Mouse (Mus musculus) forebrain, postnatal 0 days (tissue): Measurements from ENCODE around the gene Setd1a. TPM values are rescaled to one million over a fixed set of nuclear protein-coding genes. Genes with fewer than 3 reads are reported as not detected.

ENCODE experiments used
- ATAC-seq: fragments of 200-750 bp; cut with Nextera tagmentation; 2 replicates; pipeline ENCODE4 v1.8.0; 2017; ENCODE audit warnings: mild to moderate bottlenecking, moderate library complexity
- DNase-seq: peaks from one replicate; pipeline ENCODE4 v3.0.0-alpha.2; 2015
- H3K27ac ChIP-seq: fragments of 300-500 bp; sonication (generic); 2 replicates; pipeline ENCODE4 v1.5.1; 2014; ENCODE audit warnings: low read depth, mild to moderate bottlenecking, antibody characterized with exemption, low read length, moderate library complexity, mixed read lengths
- H3K27me3 ChIP-seq: fragments of 300-500 bp; sonication (generic); 2 replicates; pipeline ENCODE4 v1.6.1; 2014; ENCODE audit warnings: mild to moderate bottlenecking, low read length, mixed read lengths; ENCODE audit not compliant: insufficient read depth
- H3K36me3 ChIP-seq: fragments of 300-500 bp; sonication (generic); 2 replicates; pipeline ENCODE4 v1.6.1; 2014; ENCODE audit warnings: mild to moderate bottlenecking, moderate library complexity; ENCODE audit not compliant: insufficient read depth
- H3K4me1 ChIP-seq: fragments of 300-500 bp; sonication (generic); 2 replicates; pipeline ENCODE4 v1.6.1; 2014; ENCODE audit warnings: antibody characterized with exemption; ENCODE audit not compliant: insufficient read depth
- H3K4me2 ChIP-seq: fragments of 300-500 bp; sonication (generic); 2 replicates; pipeline ENCODE4 v1.6.1; 2014; ENCODE audit warnings: low read depth, mild to moderate bottlenecking, moderate library complexity
- H3K4me3 ChIP-seq: fragments of 300-500 bp; sonication (generic); 2 replicates; pipeline ENCODE4 v1.5.1; 2014; ENCODE audit warnings: low read depth, low read length, mixed read lengths
- H3K9ac ChIP-seq: fragments of 300-500 bp; sonication (generic); 2 replicates; pipeline ENCODE4 v1.6.1; 2014; ENCODE audit warnings: mild to moderate bottlenecking
- H3K9me3 ChIP-seq: fragments of 300-500 bp; sonication (generic); 2 replicates; pipeline ENCODE4 v1.6.1; 2016; ENCODE audit warnings: low read length
- CTCF ChIP-seq: sonication (generic); IDR thresholded peaks from 2 replicates; pipeline ENCODE4 v1.5.1; 2016; ENCODE audit warnings: antibody characterized with exemption, control low read depth, low read depth
- WGBS: fragments of 180-500 bp; shearing (Covaris S2); extraction: QIAGEN DNeasy Blood & Tissue Kit; methylation state at CpG from one replicate; pipeline ENCODE4 v1.1.7; 2014; 5-methylcytosine and 5-hydroxymethylcytosine counted together
- polyA plus RNA-seq: library from polyadenylated mRNA; unstranded; fragments of >200 nt; fragmentation: Nextera tagmentation; extraction: Ambion mirVana; gene quantifications from 2 replicates; pipeline ENCODE4 v1.2.1, GENCODE M21; 2015
- total RNA-seq: library from RNA; depleted of rRNA; stranded (reverse); fragments of >200 nt; gene quantifications from 2 replicates; pipeline ENCODE4 v1.2.3, GENCODE M21; 2014

The Setd1a gene
- total and polyA plus RNA-seq, 2 experiments from 2014 or later: 13.2 to 20.7 TPM

DNA sequence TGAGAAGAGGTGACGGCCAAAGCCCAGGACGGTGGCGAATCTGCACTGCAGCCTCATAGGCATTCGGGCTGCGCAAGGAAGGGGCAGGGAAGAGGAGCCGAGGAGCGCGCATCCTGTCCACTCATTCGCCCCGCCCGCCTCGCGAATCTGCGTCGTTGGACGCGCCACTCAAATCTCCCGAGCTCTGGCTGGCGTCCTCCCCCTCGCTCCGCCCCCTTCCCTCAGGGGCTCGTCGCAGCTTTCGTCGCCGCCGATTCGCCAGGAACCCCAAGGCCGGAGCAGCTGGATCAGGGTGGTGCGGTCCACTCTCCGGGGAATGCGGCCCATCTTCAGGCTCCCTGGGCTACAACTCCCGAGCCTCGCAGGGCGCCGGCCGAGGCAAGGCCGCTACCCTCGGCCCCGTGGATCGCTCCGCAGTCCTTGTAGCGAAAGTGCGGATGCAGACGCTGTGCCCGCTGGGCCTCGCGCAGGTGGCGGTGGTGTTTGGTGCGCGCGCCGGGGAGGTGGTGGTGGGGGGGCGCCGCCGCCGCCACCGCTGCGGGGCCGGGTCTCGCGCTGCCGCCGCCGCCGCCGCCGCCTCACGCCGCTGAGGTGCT, 506 bp downstream of the Setd1a start:
- ATAC-seq (peak; percentile 96), DNase-seq (peak; percentile 99)
- no peaks in the 10 kb centered on the region for H3K27me3 ChIP-seq
- H3K9me3 ChIP-seq: no peaks in the 10 kb centered on the region
- H3K4me2 ChIP-seq: peak overlapping the region; percentile 72
- 1% methylated on average over 60 of the region's 70 CpGs for WGBS
- peak overlapping the region; percentile 97 for H3K27ac ChIP-seq
- H3K36me3 ChIP-seq: peaks cover 18% of the 10 kb centered on the region
- peaks cover 6% of the 10 kb centered on the region; the same call in 1 of the 2 replicates for H3K4me1 ChIP-seq
- H3K4me3 ChIP-seq: peak overlapping the region; percentile 80
- H3K9ac ChIP-seq: peak overlapping the region; percentile 79
- TF ChIP-seq CTCF: no peak

GRCm38 (mm10) chr7:127777474-127778266, 1.2 kb downstream of the Setd1a start:
- no peak for TF ChIP-seq CTCF
- ATAC-seq (no peak; the same call in 1 of the 2 replicates), DNase-seq (peak; percentile 63)
- Histone ChIP-seq H3K9me3 (no peaks in the 10 kb centered on the region), H3K36me3 (peaks cover 25% of the 10 kb centered on the region), H3K27me3 (no peaks in the 10 kb centered on the region), H3K9ac (peak overlapping the region; percentile 79), H3K4me2 (peak overlapping the region; percentile 72), H3K4me1 (peaks cover 6% of the 10 kb centered on the region; the same call in 1 of the 2 replicates), H3K4me3 (peak overlapping the region; percentile 80), H3K27ac (peak overlapping the region; percentile 97)
- WGBS: 6% methylated on average over 57 of the region's 66 CpGs

GRCm38 (mm10) chr7:127778350-127778749, 1.9 kb downstream of the Setd1a start:
- H3K4me2 ChIP-seq: peak overlapping the region; percentile 72
- H3K4me3 ChIP-seq: peak overlapping the region; percentile 80
- H3K36me3 ChIP-seq: peaks cover 29% of the 10 kb centered on the region
- no peaks in the 10 kb centered on the region for H3K27me3 ChIP-seq
- H3K9ac ChIP-seq: peak overlapping the region; percentile 79
- WGBS: 69% methylated on average over 4 of the region's 4 CpGs
- no peak for ATAC-seq
- no peaks in the 10 kb centered on the region for H3K9me3 ChIP-seq
- H3K27ac ChIP-seq: no peak overlapping the region
- no peak for DNase-seq
- TF ChIP-seq CTCF: no peak
- H3K4me1 ChIP-seq: peaks cover 6% of the 10 kb centered on the region; the same call in 1 of the 2 replicates

GRCm38 (mm10) chr7:127785308-127785707, 8.8 kb downstream of the Setd1a start, which contains the start of gene Gm49388:
Gene Gm49388, plus strand, starts transcription at chr7:127785608.
- no peak for DNase-seq
- Histone ChIP-seq H3K9me3 (no peaks in the 10 kb centered on the region), H3K27ac (no peak within 1 kb of the TSS), H3K27me3 (no peaks in the 10 kb centered on the region), H3K4me1 (no peaks in the 10 kb centered on the region), H3K36me3 (peaks cover 93% of the 10 kb centered on the region), H3K9ac (no peak within 1 kb of the TSS), H3K4me3 (no peak within 1 kb of the TSS), H3K4me2 (no peak within 1 kb of the TSS)
- ATAC-seq: no peak
- no peak for TF ChIP-seq CTCF
- WGBS: 96% methylated on average over 7 of the region's 7 CpGs

DNA sequence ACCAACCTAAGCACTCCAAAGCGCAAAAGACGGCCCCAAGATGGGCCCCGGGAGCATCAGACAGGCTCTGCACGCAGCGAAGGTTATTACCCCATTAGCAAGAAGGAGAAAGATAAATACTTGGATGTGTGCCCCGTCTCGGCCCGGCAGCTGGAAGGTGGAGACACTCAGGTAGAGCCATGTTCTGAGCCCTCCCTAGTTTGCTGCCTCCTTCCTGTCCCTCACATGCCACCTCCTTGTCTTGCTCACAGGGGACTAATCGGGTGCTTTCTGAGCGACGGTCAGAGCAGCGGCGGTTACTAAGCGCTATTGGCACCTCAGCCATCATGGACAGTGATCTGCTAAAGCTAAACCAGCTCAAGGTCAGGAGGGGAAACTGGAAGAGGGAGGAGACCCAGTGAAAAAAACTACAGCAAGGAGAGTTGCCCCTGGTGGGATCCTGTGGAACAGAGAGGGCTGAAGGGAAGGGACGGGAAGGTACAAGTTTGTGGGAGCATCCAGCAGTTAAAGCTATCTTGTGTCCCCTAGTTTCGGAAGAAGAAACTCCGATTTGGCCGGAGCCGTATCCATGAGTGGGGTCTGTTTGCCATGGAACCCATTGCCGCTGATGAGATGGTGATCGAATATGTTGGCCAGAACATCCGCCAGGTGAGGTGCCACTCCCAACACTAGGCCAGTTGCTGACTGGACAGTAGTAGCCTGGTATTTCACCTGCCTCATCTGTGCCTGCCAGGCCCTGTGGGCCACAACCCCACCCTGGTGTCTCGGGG, 20.8 kb downstream of the Setd1a start:
- Histone ChIP-seq H3K36me3 (peaks cover 72% of the 10 kb centered on the region), H3K9ac (no peak overlapping the region), H3K4me1 (no peaks in the 10 kb centered on the region), H3K27ac (no peak overlapping the region), H3K27me3 (no peaks in the 10 kb centered on the region), H3K4me3 (no peak overlapping the region), H3K9me3 (no peaks in the 10 kb centered on the region), H3K4me2 (no peak overlapping the region)
- WGBS: 94% methylated on average over 23 of the region's 23 CpGs
- DNase-seq (no peak), ATAC-seq (no peak)
- TF ChIP-seq CTCF: no peak

- 88% methylated on average over 4 of the region's 4 CpGs for WGBS
- Histone ChIP-seq H3K9ac (no peak overlapping the region), H3K4me3 (no peak overlapping the region), H3K27me3 (no peaks in the 10 kb centered on the region), H3K9me3 (no peaks in the 10 kb centered on the region), H3K4me2 (no peak overlapping the region), H3K4me1 (no peaks in the 10 kb centered on the region), H3K27ac (no peak overlapping the region), H3K36me3 (peaks cover 65% of the 10 kb centered on the region)
- no peak for TF ChIP-seq CTCF
- ATAC-seq: no peak
- no peak for DNase-seq
Measured at GRCm38 (mm10) chr7:127798591-127798990, 22.1 kb downstream of the Setd1a start.

DNA sequence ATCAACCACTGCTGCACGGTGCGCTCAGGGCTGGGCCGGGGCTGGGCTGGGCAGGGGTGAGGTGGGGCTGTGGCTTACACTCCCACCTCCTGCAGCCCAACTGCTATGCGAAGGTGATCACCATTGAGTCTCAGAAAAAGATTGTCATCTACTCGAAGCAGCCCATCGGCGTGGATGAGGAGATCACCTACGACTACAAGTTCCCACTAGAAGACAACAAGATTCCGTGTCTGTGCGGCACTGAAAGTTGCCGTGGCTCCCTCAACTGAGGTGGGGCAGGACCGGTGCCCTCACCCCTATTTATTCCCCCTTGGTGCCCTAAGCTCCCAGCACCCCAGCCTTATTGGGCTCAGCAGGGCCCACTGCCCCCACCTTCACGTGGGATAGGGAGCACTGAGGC, 22.7 kb downstream of the Setd1a start:
- Histone ChIP-seq H3K4me3 (no peak overlapping the region), H3K36me3 (peaks cover 64% of the 10 kb centered on the region), H3K4me2 (no peak overlapping the region), H3K9ac (no peak overlapping the region), H3K4me1 (no peaks in the 10 kb centered on the region), H3K9me3 (no peaks in the 10 kb centered on the region), H3K27ac (no peak overlapping the region), H3K27me3 (no peaks in the 10 kb centered on the region)
- ATAC-seq (no peak), DNase-seq (no peak)
- 91% methylated on average over 13 of the region's 13 CpGs for WGBS
- no peak for TF ChIP-seq CTCF
